Mouse (Mus musculus) layer of hippocampus, adult 2 months (tissue): ENCODE measurements around the gene Gpr62. TPM values are rescaled to one million over a fixed set of nuclear protein-coding genes. Genes with fewer than 3 reads are reported as not detected.
A peak's percentile ranks its signal among the peaks of the same experiment; 100 is the strongest.

ENCODE experiments used
- DNase-seq, 2 experiments: peaks; one replicate each; pipeline ENCODE4 v3.0.0; 2022; ENCODE audit warnings: low spot score in 2 of 2
- H3K27ac ChIP-seq: fragments of 200-600 bp; 2 replicates; pipeline ENCODE4 v1.8.1; 2022
- H3K4me3 ChIP-seq: fragments of 200-600 bp; 2 replicates; pipeline ENCODE4 v1.8.1; 2022; ENCODE audit warnings: mild to moderate bottlenecking
- CTCF ChIP-seq: fragments of 200-600 bp; conservative IDR thresholded peaks from 2 replicates; pipeline ENCODE4 v1.8.1; 2022; ENCODE audit warnings: antibody characterized with exemption, mild to moderate bottlenecking, moderate library complexity
- total RNA-seq, 2 experiments: library from RNA; stranded (reverse); gene quantifications; 2 replicates each; pipeline ENCODE4 v1.2.3; 2021

The Gpr62 gene
- total RNA-seq, 2 experiments from 2014 or later = 11.6 to 12.4 TPM

DNA sequence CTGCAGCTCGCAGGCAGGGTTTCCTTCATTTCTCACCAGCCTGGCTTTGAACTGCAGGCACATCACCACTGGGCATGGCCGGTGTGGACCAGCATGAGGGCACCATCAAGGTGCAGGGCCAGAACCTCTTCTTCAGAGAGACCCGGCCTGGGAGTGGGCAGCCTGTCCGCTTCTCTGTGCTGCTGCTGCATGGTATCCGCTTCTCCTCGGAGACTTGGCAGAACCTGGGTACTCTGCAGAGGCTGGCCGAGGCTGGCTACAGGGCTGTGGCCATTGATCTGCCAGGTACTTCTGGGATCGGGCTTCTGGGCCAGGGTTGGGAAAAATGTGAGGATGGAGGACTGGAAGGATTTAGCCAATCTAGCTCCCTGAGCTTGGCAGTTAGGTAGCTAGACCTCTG is 15.8 kb downstream of the Gpr62 start:
- no peak overlapping the region for H3K4me3 ChIP-seq
- no peak for TF ChIP-seq CTCF
- peak overlapping the region; percentile 93; the same call in 1 of the 2 replicates for H3K27ac ChIP-seq
- no peak for DNase-seq

DNA sequence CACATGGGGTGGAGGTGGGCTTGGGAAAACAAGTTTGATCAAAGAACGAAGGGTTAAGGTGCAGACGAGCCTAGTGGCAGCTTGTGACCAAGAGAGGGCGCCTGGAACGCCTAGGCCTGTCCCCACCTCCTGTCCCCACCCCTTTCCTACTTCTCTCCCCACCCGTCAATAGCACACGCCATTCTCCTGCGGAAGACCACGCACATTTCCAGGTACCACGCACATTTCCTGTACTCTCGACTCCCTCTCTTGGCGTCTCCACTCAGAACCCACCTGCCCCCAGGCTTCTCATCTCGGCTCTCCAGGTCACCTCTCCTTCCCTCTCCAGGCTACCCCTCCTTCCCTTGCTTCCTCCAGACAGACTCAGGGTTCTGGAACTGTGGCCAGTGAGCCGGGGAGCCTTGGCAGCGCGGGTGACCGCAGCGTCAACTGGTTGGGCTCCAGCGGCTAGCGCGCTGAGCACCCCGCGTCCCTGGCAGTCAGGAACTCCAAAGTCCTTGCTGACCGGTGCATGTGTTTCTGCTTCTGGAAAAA is 17.2 kb downstream of the Gpr62 start:
- DNase-seq = peak; percentile 72 to 74
- peak overlapping the region; percentile 93 for H3K27ac ChIP-seq
- peak; percentile 86 for TF ChIP-seq CTCF
- H3K4me3 ChIP-seq = peak overlapping the region; percentile 80

- H3K4me3 ChIP-seq = peak overlapping the region; percentile 80
- TF ChIP-seq CTCF = no peak
- peak overlapping the region; percentile 93 for H3K27ac ChIP-seq
- no peak for DNase-seq
These were observed 17.8 kb downstream of the Gpr62 start for GRCm38 (mm10) chr9:106447951-106448350.

GRCm38 (mm10) chr9:106447348-106447747 is 18.4 kb downstream of the Gpr62 start, which contains the start of the genes Abhd14b and Abhd14a:
TSS of gene Abhd14b (plus strand) at chr9:106447459.
TSS of gene Abhd14a (minus strand) at chr9:106447678.
- Histone ChIP-seq H3K27ac (peak within 1 kb of the TSS; percentile 93), H3K4me3 (peak within 1 kb of the TSS; percentile 80)
- TF ChIP-seq CTCF = peak; percentile 72
- DNase-seq = peak; percentile 89 to 93

GRCm38 (mm10) chr9:106444836-106445235 is 20.9 kb downstream of the Gpr62 start:
- DNase-seq = no peak
- no peak overlapping the region for H3K27ac ChIP-seq
- H3K4me3 ChIP-seq = no peak overlapping the region
- TF ChIP-seq CTCF = no peak

DNA sequence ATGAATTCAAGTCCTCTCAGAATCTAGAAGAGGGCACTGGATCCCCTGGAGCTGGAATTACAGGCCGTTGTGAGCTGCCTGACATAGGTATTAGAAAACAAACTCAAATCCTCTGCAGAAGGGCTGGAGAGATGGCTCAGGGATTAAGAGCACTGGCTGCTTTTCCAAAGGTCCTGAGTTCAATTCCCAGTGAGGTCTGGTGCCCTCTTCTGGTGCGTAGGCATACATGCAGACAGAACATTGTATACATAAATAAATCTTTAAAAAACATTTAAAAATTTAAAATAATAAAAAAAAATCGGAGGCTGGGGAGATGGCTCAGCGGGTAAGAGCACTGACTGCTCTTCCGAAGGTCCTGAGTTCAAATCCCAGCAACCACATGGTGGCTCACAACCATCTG is 23.1 kb downstream of the Gpr62 start:
- H3K27ac ChIP-seq = no peak overlapping the region
- peak; percentile 77 for TF ChIP-seq CTCF
- no peak for DNase-seq

DNA sequence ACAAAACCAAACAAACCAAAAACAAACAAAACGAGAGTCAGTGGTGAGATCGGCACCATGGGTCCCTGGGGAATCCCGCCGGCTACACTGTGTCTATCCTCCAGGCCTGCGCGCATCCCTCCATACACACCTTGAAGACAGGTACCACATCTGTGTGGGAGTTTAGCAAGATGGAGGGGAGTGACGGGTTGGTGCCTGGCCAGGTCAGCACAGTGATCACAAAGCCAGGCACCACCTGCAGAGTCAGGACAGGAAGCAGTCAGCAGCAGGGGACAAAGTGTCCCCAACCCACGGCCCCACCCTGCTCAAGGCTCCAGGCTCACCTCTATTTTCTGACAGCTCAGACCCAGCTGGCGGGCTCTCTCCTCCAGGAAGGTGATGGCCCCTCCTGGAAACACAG is 29.2 kb downstream of the Gpr62 start:
- no peak for TF ChIP-seq CTCF
- DNase-seq = no peak
- Histone ChIP-seq H3K27ac (no peak overlapping the region), H3K4me3 (no peak overlapping the region)

More for the DNA sequence above, 23.1 kb downstream of the Gpr62 start:
- H3K4me3 ChIP-seq = no peak overlapping the region

GRCm38 (mm10) chr9:106433389-106433788 is 32.3 kb downstream of the Gpr62 start:
- no peak overlapping the region for H3K4me3 ChIP-seq
- no peak for DNase-seq
- H3K27ac ChIP-seq = no peak overlapping the region
- no peak for TF ChIP-seq CTCF

DNA sequence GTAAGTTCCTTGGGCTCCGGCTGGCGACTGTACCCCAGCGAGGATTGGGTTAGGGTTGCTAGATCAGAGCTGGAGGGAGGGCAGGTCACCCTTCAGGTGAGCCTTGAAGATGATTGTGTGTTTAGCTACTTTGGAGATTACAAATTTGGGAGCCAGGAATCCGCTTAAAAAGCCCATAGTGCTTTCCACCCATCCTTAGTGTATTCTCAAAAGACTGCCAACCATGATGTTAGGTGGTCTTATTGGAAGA is 35.8 kb downstream of the Gpr62 start:
- Histone ChIP-seq H3K4me3 (peak overlapping the region; percentile 90), H3K27ac (peak overlapping the region; percentile 97)
- TF ChIP-seq CTCF = no peak
- DNase-seq = no peak

- peak within 1 kb of the TSS; percentile 97 for H3K27ac ChIP-seq
- no peak for TF ChIP-seq CTCF
- peak; percentile 94 to 97 for DNase-seq
- peak within 1 kb of the TSS; percentile 90 for H3K4me3 ChIP-seq
These were observed 36.3 kb downstream of the Gpr62 start, which contains the start of gene Rpl29 for GRCm38 (mm10) chr9:106429221-106430014. TSS of gene Rpl29 (plus strand) at chr9:106429454.

- DNase-seq = no peak
- peak; percentile 45 for TF ChIP-seq CTCF
- peak overlapping the region; percentile 90 for H3K4me3 ChIP-seq
- H3K27ac ChIP-seq = peak overlapping the region; percentile 97
These were observed 37.0 kb downstream of the Gpr62 start for GRCm38 (mm10) chr9:106428719-106429220.

GRCm38 (mm10) chr9:106421865-106422160 is 43.9 kb downstream of the Gpr62 start:
- peak; percentile 96 for TF ChIP-seq CTCF
- Histone ChIP-seq H3K4me3 (peak overlapping the region; percentile 40), H3K27ac (peak overlapping the region; percentile 84)
- peak; percentile 88 to 91 for DNase-seq

DNA sequence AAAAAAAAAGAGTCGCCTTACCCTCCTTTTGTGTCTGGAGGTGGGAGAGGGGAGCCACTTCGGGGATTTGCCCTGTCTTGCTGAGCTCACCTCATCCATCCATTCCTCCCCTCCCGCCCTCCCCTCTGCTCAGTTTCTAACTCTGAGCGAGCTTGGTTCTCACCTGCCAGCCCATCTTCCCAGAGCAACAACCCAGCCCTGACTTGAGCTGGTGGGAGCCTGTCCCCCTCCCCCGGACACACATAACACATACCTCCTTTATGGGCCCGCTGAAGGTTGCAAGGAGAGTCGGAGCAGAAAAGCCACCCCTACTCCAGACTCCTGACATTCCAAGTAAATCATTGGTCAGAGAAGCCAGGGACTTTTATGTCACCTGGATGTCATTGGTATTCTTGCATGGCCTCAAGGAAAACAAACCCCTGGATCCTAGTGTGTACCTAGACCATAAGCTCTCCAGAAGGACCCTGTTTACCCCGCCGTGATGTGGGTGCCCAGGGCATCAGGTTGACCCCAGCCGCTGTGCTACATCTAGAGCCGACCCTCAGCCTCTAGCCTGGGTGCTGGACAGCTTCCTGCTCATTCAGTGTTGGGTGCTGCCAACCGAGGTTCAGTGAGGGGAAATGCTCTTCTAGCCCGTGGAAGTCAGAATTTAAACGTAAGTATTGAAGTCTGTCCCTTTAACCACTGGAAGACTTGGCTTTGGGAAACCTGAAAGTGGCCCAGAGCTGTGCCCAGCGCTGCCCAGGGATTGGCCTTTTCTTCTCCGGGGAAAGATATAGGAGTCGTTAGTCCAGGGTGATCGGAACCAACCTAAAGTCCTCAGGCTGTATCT is 44.5 kb downstream of the Gpr62 start:
- no peak for TF ChIP-seq CTCF
- peak overlapping the region; percentile 84 for H3K27ac ChIP-seq
- DNase-seq = no peak
- H3K4me3 ChIP-seq = peak overlapping the region; percentile 40
